Mouse (Mus musculus): Measurements from ENCODE around the gene Cpm. TPM values are rescaled to one million over a fixed set of nuclear protein-coding genes. Genes with fewer than 3 reads are reported as not detected.
"Not testable (repeated sequence)": the region's sequence is repeated elsewhere in the genome, so short reads cannot be mapped to it uniquely, and the experiment has no call there.

The Cpm gene
- total RNA-seq, 2 experiments from 2014 or later: 8.6 to 10.7 TPM

DNA sequence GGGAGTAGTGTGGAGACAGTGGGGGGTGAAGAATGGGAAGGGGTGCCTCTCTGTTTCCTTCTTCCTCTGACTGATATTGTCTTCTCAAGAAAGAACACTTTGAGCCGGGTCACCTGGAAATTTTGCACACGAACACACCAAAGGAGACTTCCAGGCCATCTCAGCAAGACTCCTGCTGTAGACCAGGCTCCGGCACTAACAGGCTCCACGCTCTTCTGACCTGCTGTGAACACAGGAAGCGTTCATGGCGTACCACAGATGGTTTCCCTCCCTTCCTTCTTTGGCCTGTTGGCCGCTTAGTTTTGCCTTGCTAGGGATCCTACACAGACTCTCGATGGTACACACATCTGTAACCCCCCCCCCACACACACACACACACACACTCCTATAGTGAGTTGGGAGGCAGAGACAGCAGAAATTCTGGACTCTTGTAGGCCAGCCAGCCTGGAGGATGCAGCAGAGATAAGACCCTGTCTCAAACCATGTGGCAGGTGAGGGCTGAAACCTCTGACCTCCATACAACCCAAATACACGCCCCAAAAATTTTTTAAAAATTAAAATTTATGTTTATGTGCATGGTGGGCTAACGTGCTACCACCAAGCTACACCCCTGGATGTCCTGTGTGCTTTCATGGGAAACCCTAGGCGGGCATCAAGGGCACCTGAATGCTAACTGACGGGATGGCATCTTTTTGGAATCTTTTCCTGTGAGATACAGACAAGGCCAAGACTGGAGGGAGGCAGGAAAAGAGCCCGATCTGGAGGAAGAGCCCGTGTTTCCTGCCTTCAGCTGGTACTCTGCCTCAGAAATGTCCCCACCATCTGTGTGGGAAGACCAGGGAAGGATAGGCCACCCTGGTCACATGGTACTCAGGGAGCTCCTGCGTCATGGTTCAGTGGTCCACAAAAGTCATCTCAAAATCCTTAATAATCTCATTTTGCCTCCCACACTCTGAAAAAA is 23.7 kb upstream of the Cpm start:
- DNase-seq (ENCODE audit: low spot score in 2 of 2): no peak

DNA sequence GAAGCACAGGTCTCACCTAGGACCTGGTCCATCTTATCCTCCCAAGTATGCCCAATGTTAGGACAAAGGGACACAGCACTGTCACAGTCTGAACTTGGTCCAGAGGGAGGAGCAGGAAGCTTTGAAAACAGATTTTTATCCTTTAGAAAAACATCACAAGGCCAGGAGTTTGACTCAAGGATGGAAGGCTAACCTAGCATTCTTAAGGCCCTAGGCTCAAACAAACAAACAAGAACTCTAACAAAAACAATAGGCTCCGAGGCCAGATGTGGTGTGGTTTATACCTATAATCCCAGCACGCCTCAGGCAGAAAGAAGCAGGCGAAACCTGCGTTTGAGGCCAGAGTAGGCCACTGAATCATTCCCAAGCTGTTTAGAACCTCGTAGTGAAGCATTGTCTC is 22.9 kb upstream of the Cpm start:
- DNase-seq (ENCODE audit: low spot score in 2 of 2): no peak

- no peak for DNase-seq (ENCODE audit: low spot score in 2 of 2)
Observed at GRCm38 (mm10) chr10:117607051-117607803, 22.1 kb upstream of the Cpm start.

GRCm38 (mm10) chr10:117607804-117608279 is 21.5 kb upstream of the Cpm start:
- DNase-seq (ENCODE audit: low spot score in 2 of 2): no peak

DNA sequence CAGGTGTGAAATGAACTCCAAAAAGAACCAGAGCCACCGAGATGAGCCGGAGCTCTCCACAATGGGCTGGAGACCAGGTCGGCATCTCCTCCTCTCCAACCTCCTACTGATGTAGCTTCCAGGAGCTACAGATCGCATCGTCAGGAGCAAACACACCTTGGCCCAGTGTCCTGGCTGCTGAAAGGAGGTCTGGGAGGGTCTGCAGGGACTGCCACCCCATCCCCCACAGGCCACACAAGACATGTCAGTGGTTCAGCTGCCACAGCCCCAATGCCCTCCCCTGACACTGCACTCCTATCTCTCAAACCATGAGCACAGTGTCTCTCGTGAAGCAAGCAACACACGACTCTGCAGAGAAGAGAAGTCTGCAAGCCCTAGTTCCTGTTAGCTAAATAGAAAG is 20.8 kb upstream of the Cpm start:
- DNase-seq (ENCODE audit: low spot score in 2 of 2): no peak

GRCm38 (mm10) chr10:117608988-117609809 is 20.1 kb upstream of the Cpm start:
- DNase-seq (ENCODE audit: low spot score in 2 of 2): no peak

DNA sequence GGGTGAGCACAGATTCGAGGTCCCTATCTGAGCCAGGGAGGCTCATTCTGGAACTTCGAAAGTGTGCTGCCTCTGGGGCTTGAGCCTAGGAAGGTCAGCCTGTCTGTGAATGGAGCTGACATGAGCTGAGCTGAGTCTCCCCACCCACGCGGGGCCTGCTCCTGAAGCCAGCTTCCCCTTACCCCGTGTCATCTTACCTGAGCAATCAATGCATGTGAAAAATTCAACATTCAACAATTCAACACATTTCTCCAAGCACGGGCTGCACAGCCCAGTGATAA is 19.6 kb upstream of the Cpm start:
- DNase-seq (ENCODE audit: low spot score in 2 of 2): no peak

DNA sequence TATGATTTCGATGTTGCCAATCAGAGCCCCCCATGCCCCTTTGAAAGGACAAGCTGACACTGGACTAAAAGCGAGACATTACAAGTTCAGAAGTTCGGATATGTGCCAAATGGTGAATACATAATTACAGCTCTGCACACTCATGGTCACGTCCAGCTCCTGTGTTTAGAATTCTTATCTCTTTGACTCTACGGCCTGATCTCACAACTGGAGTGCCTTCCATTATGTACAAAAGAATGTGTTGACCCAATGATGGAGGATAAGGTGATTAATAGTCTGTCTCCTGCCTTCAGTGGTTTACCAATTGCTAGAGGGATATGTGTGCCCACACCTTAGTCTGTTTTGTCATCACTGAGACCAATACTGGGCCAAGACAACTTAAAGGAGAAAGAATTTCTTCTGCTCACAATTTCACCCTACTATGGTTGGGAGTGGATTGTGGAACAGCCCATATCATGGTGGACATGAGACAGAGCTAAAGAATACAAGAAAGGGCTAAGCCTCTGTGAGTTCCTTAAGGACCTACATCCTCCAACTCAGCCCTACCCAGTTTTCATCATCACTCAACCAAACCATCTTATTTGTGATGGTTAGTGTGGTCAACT is 19.0 kb upstream of the Cpm start:
- DNase-seq (ENCODE audit: low spot score in 2 of 2): no peak

- DNase-seq (ENCODE audit: low spot score in 2 of 2): no peak
Observed at GRCm38 (mm10) chr10:117610794-117611384, 18.4 kb upstream of the Cpm start.

DNA sequence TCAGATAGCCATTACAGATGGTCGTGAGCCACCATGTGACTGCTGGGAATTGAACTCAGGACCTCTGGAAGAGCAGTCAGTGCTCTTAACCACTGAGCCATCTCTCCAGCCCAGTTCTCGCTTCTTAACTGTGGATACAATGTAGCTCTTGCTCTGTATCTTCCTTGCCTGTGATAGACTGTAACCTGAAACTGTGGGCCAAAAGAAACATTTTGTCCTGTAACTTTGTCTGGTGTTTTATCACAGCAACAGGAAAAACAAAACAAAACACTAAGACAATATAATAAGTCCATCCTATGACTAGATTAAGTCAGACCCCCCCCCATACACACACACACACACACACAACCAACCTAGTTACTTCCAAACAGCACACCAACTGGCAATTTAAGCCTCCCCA is 17.8 kb upstream of the Cpm start:
- DNase-seq (ENCODE audit: low spot score in 2 of 2): no peak

- no peak for DNase-seq (ENCODE audit: low spot score in 2 of 2)
Observed at GRCm38 (mm10) chr10:117611976-117612375, 17.3 kb upstream of the Cpm start.

DNA sequence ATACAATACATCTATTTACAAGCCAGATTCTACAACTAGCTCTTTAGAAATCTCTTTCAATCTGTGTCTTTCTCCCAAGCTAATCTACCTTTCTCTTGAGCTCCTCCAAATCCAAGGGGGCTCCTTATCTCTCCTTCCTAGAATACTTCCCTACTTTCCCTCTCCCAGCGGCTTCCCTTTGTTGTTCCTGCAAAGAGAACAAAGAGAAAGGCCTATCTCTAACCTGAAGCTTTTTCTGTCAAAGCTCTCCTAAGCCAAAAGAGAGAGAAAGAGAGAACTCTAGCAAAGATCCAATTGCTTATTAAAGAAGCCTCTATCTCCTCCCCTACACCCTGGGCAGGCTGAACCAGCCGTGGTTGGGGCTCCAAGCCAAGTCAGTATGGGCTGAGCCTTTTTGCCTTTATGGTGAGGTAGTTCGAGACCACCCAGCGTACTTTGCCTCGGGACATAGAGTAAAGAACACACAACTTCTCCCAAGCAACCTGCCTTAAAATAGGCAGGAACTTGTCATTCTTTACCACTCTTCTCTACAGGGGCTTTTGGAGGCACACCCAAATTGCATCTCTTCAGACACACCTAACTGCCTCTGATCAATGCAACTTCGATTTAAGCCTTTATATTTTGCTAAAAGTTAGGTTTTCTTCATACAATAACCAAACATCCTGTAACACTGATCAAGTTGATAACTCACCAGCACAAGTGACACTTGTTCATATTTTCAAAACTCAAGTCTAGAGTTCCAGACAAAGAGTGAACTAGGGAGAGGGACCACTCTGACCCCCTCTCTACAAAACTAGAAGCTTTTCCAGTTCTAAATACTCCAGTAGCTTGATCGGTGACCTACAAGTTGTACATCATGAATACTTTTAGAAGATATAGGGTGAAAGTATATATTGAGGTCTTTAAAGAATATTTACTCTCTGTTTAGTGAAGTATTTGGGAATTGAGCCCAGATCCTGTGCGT is 16.4 kb upstream of the Cpm start:
- DNase-seq (ENCODE audit: low spot score in 2 of 2): no peak

DNA sequence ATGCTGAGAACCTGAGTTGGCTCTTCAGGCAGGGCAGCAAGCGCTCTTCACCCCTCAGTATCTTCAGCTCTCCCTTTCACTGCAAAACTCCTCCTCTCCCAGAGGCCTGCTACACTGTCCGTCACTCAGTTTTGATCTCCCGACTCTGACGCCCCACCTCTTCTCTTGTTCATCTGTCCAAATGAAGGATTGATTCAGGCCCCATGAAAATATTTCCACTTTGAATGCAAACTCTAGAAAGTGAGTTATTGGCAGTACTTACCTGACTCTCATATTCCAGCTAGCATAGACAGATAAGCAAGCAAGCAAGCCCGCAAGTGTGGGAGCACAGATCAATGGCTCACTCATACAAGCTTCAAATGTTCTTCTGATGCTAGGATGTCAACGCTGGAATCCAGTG is 15.3 kb upstream of the Cpm start:
- DNase-seq (ENCODE audit: low spot score in 2 of 2): no peak

GRCm38 (mm10) chr10:117614387-117614786 is 14.9 kb upstream of the Cpm start:
- DNase-seq (ENCODE audit: low spot score in 2 of 2): no peak

DNA sequence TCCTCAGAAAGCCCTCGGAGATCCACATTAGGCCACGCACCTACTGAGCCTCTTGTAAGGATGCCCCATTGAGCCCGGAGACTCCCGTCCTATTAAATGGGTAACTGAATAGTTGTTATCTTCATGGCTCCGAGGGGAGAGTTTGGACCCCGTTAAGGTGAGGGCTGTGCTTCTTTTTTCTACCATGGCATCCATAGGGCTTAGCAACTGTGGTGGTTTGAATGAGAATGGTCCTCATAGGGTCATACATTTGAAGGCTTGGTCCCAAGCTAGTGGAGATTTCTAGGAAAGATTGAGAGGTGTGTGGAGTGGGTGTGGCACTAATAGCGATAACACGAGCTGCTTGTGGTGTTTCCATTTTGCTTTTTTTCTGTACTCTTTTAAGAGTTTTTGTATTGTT is 14.1 kb upstream of the Cpm start:
- DNase-seq (ENCODE audit: low spot score in 2 of 2): no peak

- DNase-seq (ENCODE audit: low spot score in 2 of 2): no peak
Observed at GRCm38 (mm10) chr10:117615746-117616145, 13.6 kb upstream of the Cpm start.

DNA sequence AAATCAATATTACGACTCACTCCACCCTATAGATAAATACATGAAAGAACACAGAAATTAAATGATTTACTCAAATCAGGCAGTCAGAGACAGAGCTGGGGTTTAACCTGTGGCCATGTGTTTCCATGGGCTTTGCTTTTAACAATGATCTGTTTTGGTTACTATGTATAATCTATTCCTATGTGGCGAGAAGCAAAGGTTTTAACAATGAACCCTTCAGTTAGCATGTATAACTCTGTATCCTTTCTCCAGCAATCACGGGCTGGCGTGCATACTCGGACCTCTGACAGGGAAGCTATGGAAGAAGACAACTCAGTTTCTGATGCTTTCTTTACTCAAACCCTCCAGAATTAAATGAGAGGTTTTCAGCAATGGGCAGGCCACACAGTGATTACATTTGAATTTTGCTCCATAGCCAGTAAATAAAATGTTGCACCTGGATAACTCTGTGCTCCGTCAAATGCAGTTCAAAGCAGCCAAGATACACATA is 13.1 kb upstream of the Cpm start:
- DNase-seq (ENCODE audit: low spot score in 2 of 2): no peak

- not testable (repeated sequence) for DNase-seq (ENCODE audit: low spot score in 2 of 2)
Observed at GRCm38 (mm10) chr10:117616765-117617164, 12.5 kb upstream of the Cpm start.

- DNase-seq (ENCODE audit: low spot score in 2 of 2): no peak
Observed at GRCm38 (mm10) chr10:117617568-117618345, 11.5 kb upstream of the Cpm start.

All from layer of hippocampus, adult 18-20 months (tissue).